Mouse (Mus musculus) megakaryocyte progenitor cell, adult 5-6 weeks (primary cell): ENCODE results near the gene Rpl5. TPM values are rescaled to one million over a fixed set of nuclear protein-coding genes. Genes with fewer than 3 reads are reported as not detected.
"Not testable (repeated sequence)": the region's sequence is repeated elsewhere in the genome, so short reads cannot be mapped to it uniquely, and the experiment has no call there.

Source experiments
- ATAC-seq: replicated peaks from 2 replicates; pipeline ENCODE4 v1.8.0; 2016; ENCODE audit warnings: mild to moderate bottlenecking, moderate TSS enrichment, inconsistent platforms; ENCODE audit not compliant: poor library complexity
- total RNA-seq, 2 experiments: library from RNA; stranded (forward) in 1 of 2; stranded (reverse) in 1 of 2; fragments of 157-497, 149-512 nt in 1 of 2; fragments of 200-1000 nt in 1 of 2; gene quantifications; 2 replicates each; pipeline versions ENCODE4 v1.2.3 to v1.2.4; 2015 to 2017

Rpl5 gene
- total RNA-seq, 2 experiments from 2014 or later = 228 to 483 TPM

- no peak for ATAC-seq
These were observed 4.0 kb upstream of the Rpl5 start for GRCm38 (mm10) chr5:107896265-107896664.

GRCm38 (mm10) chr5:107901014-107901615 is 813 bp downstream of the Rpl5 start:
- peak; percentile 24; the same call in 1 of the 2 replicates for ATAC-seq

GRCm38 (mm10) chr5:107904325-107904724 is 4.0 kb downstream of the Rpl5 start:
- no peak for ATAC-seq

- no peak for ATAC-seq
These were observed 8.3 kb downstream of the Rpl5 start for GRCm38 (mm10) chr5:107908514-107909110.

GRCm38 (mm10) chr5:107909668-107910067 is 9.4 kb downstream of the Rpl5 start:
- no peak for ATAC-seq

GRCm38 (mm10) chr5:107910084-107910616 is 9.8 kb downstream of the Rpl5 start:
- 0 out of 2 replicates have a peak, but pooled peaks have one; percentile 18 for ATAC-seq

GRCm38 (mm10) chr5:107911012-107911411 is 10.7 kb downstream of the Rpl5 start:
- ATAC-seq = no peak

GRCm38 (mm10) chr5:107915280-107915679 is 15.0 kb downstream of the Rpl5 start:
- ATAC-seq = no peak

GRCm38 (mm10) chr5:107921400-107922252 is 21.3 kb downstream of the Rpl5 start:
- ATAC-seq = peak; percentile 89

GRCm38 (mm10) chr5:107922836-107923235 is 22.5 kb downstream of the Rpl5 start:
- ATAC-seq = peak; percentile 78

- no peak for ATAC-seq
These were observed 24.3 kb downstream of the Rpl5 start for GRCm38 (mm10) chr5:107924564-107924963.

GRCm38 (mm10) chr5:107926550-107927249 is 26.4 kb downstream of the Rpl5 start:
- ATAC-seq = peak; percentile 74

GRCm38 (mm10) chr5:107932556-107932955 is 32.3 kb downstream of the Rpl5 start:
- peak; percentile 50; the same call in 1 of the 2 replicates for ATAC-seq

- no peak for ATAC-seq
These were observed 33.1 kb downstream of the Rpl5 start for GRCm38 (mm10) chr5:107933202-107933974.

GRCm38 (mm10) chr5:107934770-107935543 is 34.7 kb downstream of the Rpl5 start:
- peak; percentile 49; the same call in 1 of the 2 replicates for ATAC-seq

GRCm38 (mm10) chr5:107936625-107937389 is 36.5 kb downstream of the Rpl5 start:
- ATAC-seq = no peak

GRCm38 (mm10) chr5:107938483-107938882 is 38.2 kb downstream of the Rpl5 start:
- not testable (repeated sequence) for ATAC-seq

- ATAC-seq = peak; percentile 23; the same call in 1 of the 2 replicates
These were observed 38.6 kb downstream of the Rpl5 start for GRCm38 (mm10) chr5:107938886-107939285.
